Mouse (Mus musculus) CH12.LX (cell line): ENCODE measurements around the gene Ajm1. TPM values are rescaled to one million over a fixed set of nuclear protein-coding genes. Genes with fewer than 3 reads are reported as not detected.

Experiments used
- DNase-seq: peaks from one replicate; pipeline ENCODE4 v3.0.0-alpha.2; 2013; ENCODE audit errors: extremely low read depth
- H3K27ac ChIP-seq: 2 replicates; pipeline ENCODE4 v1.5.1; 2012; ENCODE audit warnings: low read depth, mild to moderate bottlenecking, control low read depth, moderate library complexity; ENCODE audit not compliant: insufficient read depth
- H3K27me3 ChIP-seq: replicated peaks from 2 replicates; pipeline ENCODE3; 2012; ENCODE audit warnings: inconsistent platforms
- H3K36me3 ChIP-seq, 2 experiments: replicated peaks in 1 of 2; 2 replicates each; pipeline versions ENCODE3 to v1.6.1; 2012; ENCODE audit warnings: inconsistent platforms in 1 of 2, low read length in 1 of 2, mild to moderate bottlenecking in 1 of 2, mixed read lengths in 1 of 2, moderate library complexity in 1 of 2; ENCODE audit not compliant: control insufficient read depth in 1 of 2, insufficient read depth in 1 of 2
- H3K4me1 ChIP-seq, 2 experiments: 2 replicates each; pipeline ENCODE4 v1.6.1; 2012; ENCODE audit warnings: inconsistent platforms in 1 of 2, moderate library complexity in 1 of 2; ENCODE audit not compliant: insufficient read depth in 2 of 2, control insufficient read depth in 1 of 2
- H3K4me2 ChIP-seq: 2 replicates; pipeline ENCODE4 v1.6.1; 2012; ENCODE audit warnings: low read depth, mild to moderate bottlenecking, control low read depth; ENCODE audit not compliant: poor library complexity, insufficient read depth, severe bottlenecking
- H3K4me3 ChIP-seq, 3 experiments: fragments of 150-350 bp in 1 of 3; sonication (generic) in 1 of 3; replicated peaks in 1 of 3; 2 replicates each; pipeline versions ENCODE3 to v1.5.1; 2011 to 2012; ENCODE audit warnings: low read depth in 2 of 3, low read length in 2 of 3, mild to moderate bottlenecking in 2 of 3, moderate library complexity in 2 of 3, control low read depth in 1 of 3, improper control_type of control experiment in 1 of 3, inconsistent platforms in 1 of 3, mixed read lengths in 1 of 3; ENCODE audit not compliant: poor library complexity in 1 of 3
- H3K79me2 ChIP-seq: replicated peaks from 2 replicates; pipeline ENCODE4 v1.6.1; 2012; ENCODE audit warnings: mild to moderate bottlenecking, moderate library complexity; ENCODE audit not compliant: control insufficient read depth, poor library complexity, insufficient read depth, severe bottlenecking; ENCODE audit errors: extremely low read depth
- H3K9ac ChIP-seq: 2 replicates; pipeline ENCODE4 v1.6.1; 2012; ENCODE audit warnings: low read depth, mild to moderate bottlenecking, control low read depth, moderate library complexity; ENCODE audit not compliant: insufficient read depth
- H3K9me3 ChIP-seq: replicated peaks from 2 replicates; pipeline ENCODE3; 2012; ENCODE audit warnings: low read length, inconsistent platforms, mixed read lengths
- BHLHE40 ChIP-seq: IDR thresholded peaks from 2 replicates; pipeline ENCODE4 v1.6.1; 2011; ENCODE audit warnings: mild to moderate bottlenecking, low read depth, low read length, improper control_type of control experiment
- CHD1 ChIP-seq: IDR thresholded peaks from 2 replicates; pipeline ENCODE4 v1.6.1; 2012; ENCODE audit warnings: low read depth, low read length, improper control_type of control experiment, inconsistent platforms
- CHD2 ChIP-seq: IDR thresholded peaks from 2 replicates; pipeline ENCODE4 v1.6.1; 2011; ENCODE audit warnings: low read length, improper control_type of control experiment
- CTCF ChIP-seq, 2 experiments: IDR thresholded peaks in 1 of 2; conservative IDR thresholded peaks in 1 of 2; 2 replicates each; pipeline ENCODE4 v1.5.1; 2011 to 2012; ENCODE audit warnings: low read depth in 2 of 2, low read length in 2 of 2, improper control_type of control experiment in 1 of 2, inconsistent platforms in 1 of 2, mild to moderate bottlenecking in 1 of 2, moderate library complexity in 1 of 2
- EP300 ChIP-seq: IDR thresholded peaks from 2 replicates; pipeline ENCODE4 v1.6.1; 2011; ENCODE audit warnings: low read length, improper control_type of control experiment
- ETS1 ChIP-seq: conservative IDR thresholded peaks from 2 replicates; pipeline ENCODE4 v1.6.1; 2012; ENCODE audit warnings: low read depth, mild to moderate bottlenecking, inconsistent platforms, low read length, improper control_type of control experiment, moderate library complexity
- IRF4 ChIP-seq: IDR thresholded peaks from 2 replicates; pipeline ENCODE4 v1.6.1; 2014; ENCODE audit warnings: low read depth, mild to moderate bottlenecking, inconsistent platforms, low read length, improper control_type of control experiment
- JUN ChIP-seq: IDR thresholded peaks from 2 replicates; pipeline ENCODE4 v1.6.1; 2011; ENCODE audit warnings: low read depth, mild to moderate bottlenecking, low read length, improper control_type of control experiment, moderate library complexity; ENCODE audit not compliant: insufficient read depth
- JUND ChIP-seq: conservative IDR thresholded peaks from 2 replicates; pipeline ENCODE4 v1.6.1; 2011; ENCODE audit warnings: low read depth, low read length, improper control_type of control experiment
- KAT2A ChIP-seq: IDR thresholded peaks from 2 replicates; pipeline ENCODE4 v1.6.1; 2012; ENCODE audit warnings: low read length, improper control_type of control experiment, inconsistent platforms; ENCODE audit not compliant: insufficient replicate concordance
- MAFK ChIP-seq: IDR thresholded peaks from 2 replicates; pipeline ENCODE4 v1.6.1; 2011; ENCODE audit warnings: low read length, improper control_type of control experiment; ENCODE audit not compliant: insufficient replicate concordance
- MAX ChIP-seq: IDR thresholded peaks from 2 replicates; pipeline ENCODE4 v1.6.1; 2011; ENCODE audit warnings: low read length, improper control_type of control experiment
- MAZ ChIP-seq: IDR thresholded peaks from 2 replicates; pipeline ENCODE4 v1.6.1; 2012; ENCODE audit warnings: low read depth, mild to moderate bottlenecking, inconsistent platforms, low read length, improper control_type of control experiment, moderate library complexity
- NELFE ChIP-seq: IDR thresholded peaks from 2 replicates; pipeline ENCODE4 v1.6.1; 2011; ENCODE audit warnings: low read depth, low read length, improper control_type of control experiment
- NRF1 ChIP-seq: IDR thresholded peaks from 2 replicates; pipeline ENCODE4 v1.6.1; 2014; ENCODE audit warnings: low read depth, mild to moderate bottlenecking, inconsistent platforms, low read length, improper control_type of control experiment, moderate library complexity
- POLR2AphosphoS2 ChIP-seq: IDR thresholded peaks from 2 replicates; pipeline ENCODE4 v1.6.1; 2011; ENCODE audit warnings: low read depth, low read length, improper control_type of control experiment
- RAD21 ChIP-seq: IDR thresholded peaks from 2 replicates; pipeline ENCODE4 v1.6.1; 2011; ENCODE audit warnings: low read depth, mild to moderate bottlenecking, low read length, improper control_type of control experiment, moderate library complexity
- RCOR1 ChIP-seq: conservative IDR thresholded peaks from 2 replicates; pipeline ENCODE4 v1.6.1; 2012; ENCODE audit warnings: low read depth, mild to moderate bottlenecking, inconsistent platforms, low read length, improper control_type of control experiment
- TBP ChIP-seq: conservative IDR thresholded peaks from 2 replicates; pipeline ENCODE4 v1.6.1; 2011; ENCODE audit warnings: low read depth, low read length, improper control_type of control experiment
- USF1 ChIP-seq: IDR thresholded peaks from 2 replicates; pipeline ENCODE4 v1.6.1; 2014; ENCODE audit warnings: low read depth, mild to moderate bottlenecking, inconsistent platforms, low read length, improper control_type of control experiment
- ZC3H11A ChIP-seq: IDR thresholded peaks from 2 replicates; pipeline ENCODE4 v1.6.1; 2012; ENCODE audit warnings: low read depth, mild to moderate bottlenecking, inconsistent platforms, low read length, improper control_type of control experiment
- ZKSCAN1 ChIP-seq: IDR thresholded peaks from 2 replicates; pipeline ENCODE4 v1.6.1; 2012; ENCODE audit warnings: low read depth, inconsistent platforms, low read length, improper control_type of control experiment, borderline replicate concordance
- ZMIZ1 ChIP-seq: IDR thresholded peaks from 2 replicates; pipeline ENCODE4 v1.6.1; 2012; ENCODE audit warnings: low read depth, mild to moderate bottlenecking, inconsistent platforms, low read length, improper control_type of control experiment
- ZNF384 ChIP-seq: IDR thresholded peaks from 2 replicates; pipeline ENCODE4 v1.6.1; 2012; ENCODE audit warnings: low read depth, low read length, improper control_type of control experiment, inconsistent platforms
- dilution Hi-C: fragments of 300-500 bp; cut with MboI; formaldehyde crosslinking; loops from 2 replicates; pipeline ENCODE4 v1.14.3; 2020; ENCODE audit warnings: low sequenced_read_pairs; ENCODE audit not compliant: extremely low pct_unique_long_range_greater_than_20kb, extremely low pct_ligation_motif_present
- in situ Hi-C: fragments of 300-500 bp; cut with MboI; formaldehyde crosslinking; loops from 3 replicates; pipeline ENCODE4 v1.14.3; 2019; ENCODE audit warnings: low sequenced_read_pairs, low pct_ligation_motif_present, low pct_unique_long_range_greater_than_20kb, mixed read lengths
- polyA plus RNA-seq: library from polyadenylated mRNA; unstranded; fragments of >175 nt; gene quantifications from 2 replicates; pipeline ENCODE4 v1.2.1, GENCODE M21; 2012; ENCODE audit warnings: low read depth; ENCODE audit not compliant: insufficient read length
- total RNA-seq, 2 experiments: library from RNA; depleted of rRNA; stranded (reverse); fragments of 300-350 nt in 1 of 2; fragments of >200 nt in 1 of 2; gene quantifications; 2 replicates each; pipeline ENCODE4 v1.2.3; 2012 to 2014

Ajm1 gene
- total and polyA plus RNA-seq, 3 experiments = 0.31 to 1.4 (median 1.4) TPM

GRCm38 (mm10) chr2:25578796-25579736 is 2.5 kb downstream of the Ajm1 start:
- DNase-seq = no peak
- Histone ChIP-seq H3K27me3 (no peaks in the 10 kb centered on the region), H3K4me1 (peaks cover 9 to 35% of the 10 kb centered on the region in 2 experiments; a peak in 3 of 4 replicates), H3K4me3 (peak overlapping the region in 1 of 3 experiments; percentile 19), H3K79me2 (no peaks in the 10 kb centered on the region), H3K27ac (no peak overlapping the region), H3K9ac (no peak overlapping the region)
- dilution Hi-C loops = no loop called here
- in situ Hi-C loops = no loop called here
- no peak for TF ChIP-seq IRF4
- no peak for TF ChIP-seq RCOR1
- TF ChIP-seq JUND = no peak
- TF ChIP-seq USF1 = no peak
- TF ChIP-seq ZC3H11A = no peak
- TF ChIP-seq ETS1 = no peak
- TF ChIP-seq, all 38 proteins: peak for 0
- Histone ChIP-seq H3K36me3 (peaks cover 26 to 59% of the 10 kb centered on the region in 2 experiments), H3K9me3 (peaks cover 39% of the 10 kb centered on the region), H3K4me2 (no peak overlapping the region)

- DNase-seq = no peak
- Histone ChIP-seq H3K4me1 (peaks cover 9 to 42% of the 10 kb centered on the region in 2 experiments; a peak in 3 of 4 replicates), H3K27me3 (no peaks in the 10 kb centered on the region), H3K4me3 (peak overlapping the region in 1 of 3 experiments; percentile 19), H3K9me3 (peaks cover 39% of the 10 kb centered on the region), H3K9ac (no peak overlapping the region), H3K4me2 (no peak overlapping the region), H3K79me2 (no peaks in the 10 kb centered on the region), H3K36me3 (peaks cover 19 to 54% of the 10 kb centered on the region in 2 experiments), H3K27ac (no peak overlapping the region)
- TF ChIP-seq ZMIZ1 (no peak), MAZ (no peak), ZC3H11A (no peak), EP300 (no peak), ZNF384 (no peak), CTCF (conservative IDR thresholded peaks at IDR 0.05 in 1 of 2, IDR thresholded peaks at IDR 0.05 in 1 of 2; ENCODE audit: low read depth in 2 of 2, low read length in 2 of 2) (no peak), POLR2AphosphoS2 (no peak), CHD2 (no peak), ETS1 (no peak), RAD21 (no peak), MAX (no peak), MAFK (no peak), NRF1 (no peak), KAT2A (no peak), JUN (no peak), BHLHE40 (no peak), TBP (no peak), ZKSCAN1 (no peak), NELFE (no peak), CHD1 (no peak)
- in situ Hi-C loops = no loop called here
- dilution Hi-C loops = no loop called here
These were observed 3.4 kb downstream of the Ajm1 start for GRCm38 (mm10) chr2:25577951-25578795.
